25 mouse cellular contexts compared by ENCODE assay signal in the genomic region with DNA sequence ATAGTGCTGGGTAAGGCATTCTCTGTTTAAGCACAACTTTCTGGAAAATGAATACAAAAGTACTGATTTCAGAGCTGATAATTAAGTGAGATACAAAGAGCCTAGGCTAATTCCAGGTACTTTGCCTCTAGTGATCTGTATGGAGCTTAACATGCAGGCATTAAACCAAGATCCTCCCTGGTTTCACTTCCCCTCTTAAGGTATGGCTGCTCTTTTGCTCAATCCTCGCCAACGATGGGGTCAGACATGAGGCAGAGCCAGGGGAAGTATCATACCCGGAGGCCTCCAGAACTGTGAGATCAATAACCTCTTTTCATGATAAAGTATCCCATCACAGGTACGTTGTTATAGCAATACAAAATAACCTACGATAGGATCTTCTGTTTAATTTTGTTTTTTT. TPM values are rescaled to one million over a fixed set of nuclear protein-coding genes. Genes with fewer than 3 reads are reported as not detected.
"Had no signal": no experiment of that assay in that cellular context is flagged by ENCODE, and none has a peak within 500 bp of the region (broad histone marks: within the 10 kb centered on the region; RNA-seq: fewer than 3 reads in every experiment).

No protein-coding gene starts in this region.

- H3K4me3 ChIP-seq: heart, adult 2 months; heart, embryonic 13.5 days; heart, embryonic 15.5 days; hindbrain, embryonic 13.5 days; hindbrain, embryonic 15.5 days; kidney, embryonic 15.5 days; limb, embryonic 13.5 days; limb, embryonic 15.5 days; liver, embryonic 12.5 days had no signal

- H3K27ac ChIP-seq: heart, adult 2 months; heart, embryonic 13.5 days; heart, embryonic 15.5 days; hindbrain, embryonic 13.5 days; hindbrain, embryonic 15.5 days; hindbrain, postnatal 0 days; kidney, embryonic 15.5 days; kidney, postnatal 0 days; limb, embryonic 13.5 days; limb, embryonic 15.5 days; liver, embryonic 12.5 days had no signal

- H3K36me3 ChIP-seq: heart, embryonic 13.5 days; heart, embryonic 15.5 days; hindbrain, embryonic 13.5 days; hindbrain, embryonic 15.5 days; kidney, embryonic 15.5 days; limb, embryonic 13.5 days; limb, embryonic 15.5 days; liver, embryonic 12.5 days had no signal

- ATAC-seq: hindbrain, postnatal 0 days; intestine, embryonic 16.5 days; liver, embryonic 12.5 days had no signal

- H3K27me3 ChIP-seq: heart, embryonic 13.5 days; hindbrain, embryonic 15.5 days; kidney, embryonic 15.5 days had no signal

- H3K4me1 ChIP-seq: liver, embryonic 12.5 days had no signal

- H3K9me3 ChIP-seq: heart, embryonic 13.5 days; heart, embryonic 15.5 days; hindbrain, embryonic 13.5 days; hindbrain, embryonic 15.5 days; kidney, embryonic 15.5 days; limb, embryonic 13.5 days; limb, embryonic 15.5 days; liver, embryonic 12.5 days had no signal

- DNase-seq: gastrocnemius, postnatal 14 days; gastrocnemius, postnatal 36 days; heart, adult 2 months; heart, postnatal 14 days; heart, postnatal 36 days; kidney, adult 11 months; kidney, adult 2 months; kidney, adult 9 months; kidney, postnatal 14 days; kidney, postnatal 36 days; layer of hippocampus, adult 9-11 months; layer of hippocampus, postnatal 36 days; left cerebral cortex, postnatal 4 days had no signal

RNA-seq across cellular contexts. Expression of a gene that starts 5.3 kb away (rescaled TPM):
- total RNA-seq: hematopoietic stem cell, adult 5-6 weeks had no signal
